Comparison of ENCODE assay signal across 9 mouse cellular contexts in genomic region chr2:60698155-60698554, GRCm38 (mm10). TPM values are rescaled to one million over a fixed set of nuclear protein-coding genes. Genes with fewer than 3 reads are reported as not detected.
DNase-seq lines count a peak whose midpoint lies in the region; ATAC-seq and TF ChIP-seq lines count a peak whose summit lies in the region.
"Had no signal": no experiment of that assay in that cellular context is flagged by ENCODE, and none has a peak within 500 bp of the region (broad histone marks: within the 10 kb centered on the region; RNA-seq: fewer than 3 reads in every experiment).

No protein-coding gene starts in this region.

- H3K27ac ChIP-seq in forebrain, embryonic 10.5 days = peak overlapping the region; percentile 45
- H3K27ac ChIP-seq in forebrain, postnatal 0 days (ENCODE audit: low read depth, low read length) = no peak overlapping the region
- H3K27ac ChIP-seq in embryonic facial prominence, embryonic 10.5 days (replicated peaks) = peak overlapping the region; percentile 72

- DNase-seq in forebrain, embryonic 10.5 days (ENCODE audit: extremely low spot score, low spot score) = no peak
- no peak for DNase-seq in forebrain, postnatal 0 days
- peak; percentile 41 for DNase-seq in embryonic facial prominence, embryonic 10.5 days (ENCODE audit: low spot score)
- peak; percentile 67 for DNase-seq in kidney, adult 18-20 months
- peak; percentile 61 for DNase-seq in lung, postnatal 25 days (ENCODE audit: low spot score)
- no peak for DNase-seq in thymus, postnatal 36 days
- no peak for DNase-seq in MN1 (ENCODE audit: low spot score)
- DNase-seq in cerebellum, adult 9-10 months = no peak

- H3K4me2 ChIP-seq in forebrain, postnatal 0 days (ENCODE audit: low read depth) = no peak overlapping the region

- no peak overlapping the region for H3K9ac ChIP-seq in forebrain, postnatal 0 days

- H3K9me3 ChIP-seq in forebrain, embryonic 10.5 days = no peaks in the 10 kb centered on the region
- H3K9me3 ChIP-seq in forebrain, postnatal 0 days (ENCODE audit: low read length) = no peaks in the 10 kb centered on the region
- no peaks in the 10 kb centered on the region for H3K9me3 ChIP-seq in embryonic facial prominence, embryonic 10.5 days

- ATAC-seq in forebrain, postnatal 0 days = no peak

- H3K4me3 ChIP-seq in forebrain, embryonic 10.5 days = no peak overlapping the region
- H3K4me3 ChIP-seq in forebrain, postnatal 0 days (ENCODE audit: low read depth, low read length) = no peak overlapping the region
- no peak overlapping the region for H3K4me3 ChIP-seq in embryonic facial prominence, embryonic 10.5 days

- no peak for TF ChIP-seq CTCF in forebrain, postnatal 0 days (IDR thresholded peaks at IDR 0.05; ENCODE audit: low read depth)

- WGBS in forebrain, embryonic 10.5 days = 30% methylated on average over 1 of the region's 1 CpGs
- WGBS in forebrain, postnatal 0 days = 43% methylated on average over 1 of the region's 1 CpGs
- 16% methylated on average over 1 of the region's 1 CpGs for WGBS in embryonic facial prominence, embryonic 10.5 days

- H3K36me3 ChIP-seq in forebrain, embryonic 10.5 days (replicated peaks) = no peaks in the 10 kb centered on the region
- no peaks in the 10 kb centered on the region for H3K36me3 ChIP-seq in forebrain, postnatal 0 days (ENCODE audit: insufficient read depth)
- no peaks in the 10 kb centered on the region for H3K36me3 ChIP-seq in embryonic facial prominence, embryonic 10.5 days (replicated peaks)

- peaks cover 21% of the 10 kb centered on the region for H3K4me1 ChIP-seq in forebrain, embryonic 10.5 days
- H3K4me1 ChIP-seq in forebrain, postnatal 0 days (ENCODE audit: insufficient read depth) = no peaks in the 10 kb centered on the region
- peaks cover 31% of the 10 kb centered on the region for H3K4me1 ChIP-seq in embryonic facial prominence, embryonic 10.5 days

- H3K27me3 ChIP-seq in forebrain, embryonic 10.5 days (ENCODE audit: poor library complexity, severe bottlenecking) = no peaks in the 10 kb centered on the region
- H3K27me3 ChIP-seq in forebrain, postnatal 0 days (ENCODE audit: insufficient read depth, low read length) = no peaks in the 10 kb centered on the region
- no peaks in the 10 kb centered on the region for H3K27me3 ChIP-seq in embryonic facial prominence, embryonic 10.5 days (replicated peaks; ENCODE audit: low read depth, poor library complexity, severe bottlenecking)

RNA-seq across cellular contexts. Expression of gene Itgb6, which starts 24.3 kb away (rescaled TPM):
- 0.33 and 1.3 TPM in 2 replicates for polyA plus RNA-seq in forebrain, embryonic 10.5 days (2016; fragmentation: Nextera tagmentation; extraction: Ambion mirVana)
- 0.43 TPM in 1 of 2 replicates, not detected in the other for total RNA-seq in forebrain, postnatal 0 days (2014; rRNA removed)
- not detected in 2 replicates for polyA plus RNA-seq in forebrain, postnatal 0 days (2015; fragmentation: Nextera tagmentation; extraction: Ambion mirVana)
- polyA plus RNA-seq in embryonic facial prominence, embryonic 10.5 days (2016; fragmentation: Nextera tagmentation; extraction: Ambion mirVana) = 0.67 and 1.4 TPM in 2 replicates
- total RNA-seq: left cerebral cortex, adult 18-20 months had no signal

Comparison
In these comparisons a context has a peak if more than half of its experiments do, and no peak if none do; other contexts are left out.
1. DNase-seq: peak in embryonic facial prominence, embryonic 10.5 days (single experiment), kidney, adult 18-20 months (single experiment) and lung, postnatal 25 days (single experiment); none in forebrain, embryonic 10.5 days (single experiment), forebrain, postnatal 0 days (single experiment), thymus, postnatal 36 days (0 of 2), MN1 (single experiment) and cerebellum, adult 9-10 months (single experiment).